Mouse (Mus musculus): Measurements from ENCODE around the gene Crb2.

Gene Crb2

DNA sequence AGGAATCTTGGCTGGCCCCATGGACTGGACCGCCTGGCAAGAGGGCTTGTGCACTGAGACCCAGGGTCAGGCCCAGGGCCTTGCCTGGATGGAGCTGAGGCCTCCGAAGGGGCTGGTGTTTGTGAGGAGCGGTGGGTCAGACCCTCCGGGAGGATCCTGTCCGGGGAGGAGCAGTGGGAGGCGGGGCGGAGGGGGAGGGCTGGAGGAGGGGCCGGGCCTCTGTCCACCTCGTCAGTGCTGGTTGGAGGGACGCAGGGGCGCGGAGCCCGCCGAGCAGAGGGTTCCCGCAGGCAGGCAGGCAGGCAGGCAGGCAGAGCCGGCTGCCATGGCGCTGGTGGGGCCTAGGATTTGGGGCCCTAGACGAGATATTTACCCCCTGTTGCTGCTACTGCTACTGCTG lies at the start of gene Crb2:
Crb2 (plus strand) TSS at position 234 of the 400 bp plus-strand sequence.
- no peak for DNase-seq (ENCODE audit: low spot score in 2 of 2)

- DNase-seq (ENCODE audit: low spot score in 2 of 2): no peak
Observed at GRCm38 (mm10) chr2:37731241-37731801, 44.7 kb upstream of the Crb2 start.

DNA sequence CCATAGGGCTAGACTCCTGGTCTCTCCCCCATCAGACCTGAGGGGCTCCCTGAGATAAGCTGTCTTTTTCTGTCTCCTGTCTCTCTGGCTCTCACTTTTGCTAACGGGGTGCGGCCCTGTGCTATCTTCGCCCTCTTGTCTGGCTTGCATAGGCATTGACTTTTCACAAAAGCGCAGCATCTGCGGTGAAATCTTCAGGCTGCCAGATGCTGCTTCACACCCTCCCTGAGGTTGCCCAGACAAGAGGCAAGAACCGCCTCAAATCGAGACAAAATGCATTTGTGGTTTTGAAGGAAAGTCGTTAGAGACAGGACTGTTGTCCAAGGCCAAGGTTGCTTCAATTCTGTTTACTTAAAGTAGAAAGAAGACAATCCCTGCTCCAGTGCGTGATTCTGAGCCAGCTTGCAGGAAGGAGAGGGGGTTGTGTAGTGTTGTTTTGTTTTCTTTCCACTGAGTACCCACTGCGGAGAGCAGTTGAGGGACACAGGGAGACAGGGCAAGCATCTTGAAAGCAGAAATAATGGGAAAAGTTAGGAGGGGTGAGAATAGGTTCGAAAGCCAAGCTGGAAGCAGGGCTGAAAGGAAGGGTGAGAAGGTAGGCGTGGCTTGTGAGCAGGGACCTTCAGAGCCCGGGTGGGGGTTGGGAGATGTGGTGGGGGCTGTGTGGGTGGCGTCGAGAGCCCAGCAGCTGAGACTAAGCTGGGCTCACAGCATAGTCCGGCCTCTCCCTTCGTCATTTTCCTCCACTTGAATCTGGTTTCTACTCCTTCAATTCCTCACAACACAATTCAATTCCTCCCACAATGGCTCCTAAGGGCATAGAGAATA lies 40.9 kb upstream of the Crb2 start:
- DNase-seq (ENCODE audit: low spot score in 2 of 2): no peak

GRCm38 (mm10) chr2:37735807-37736188 lies 40.3 kb upstream of the Crb2 start:
- DNase-seq (ENCODE audit: low spot score in 2 of 2): no peak

DNA sequence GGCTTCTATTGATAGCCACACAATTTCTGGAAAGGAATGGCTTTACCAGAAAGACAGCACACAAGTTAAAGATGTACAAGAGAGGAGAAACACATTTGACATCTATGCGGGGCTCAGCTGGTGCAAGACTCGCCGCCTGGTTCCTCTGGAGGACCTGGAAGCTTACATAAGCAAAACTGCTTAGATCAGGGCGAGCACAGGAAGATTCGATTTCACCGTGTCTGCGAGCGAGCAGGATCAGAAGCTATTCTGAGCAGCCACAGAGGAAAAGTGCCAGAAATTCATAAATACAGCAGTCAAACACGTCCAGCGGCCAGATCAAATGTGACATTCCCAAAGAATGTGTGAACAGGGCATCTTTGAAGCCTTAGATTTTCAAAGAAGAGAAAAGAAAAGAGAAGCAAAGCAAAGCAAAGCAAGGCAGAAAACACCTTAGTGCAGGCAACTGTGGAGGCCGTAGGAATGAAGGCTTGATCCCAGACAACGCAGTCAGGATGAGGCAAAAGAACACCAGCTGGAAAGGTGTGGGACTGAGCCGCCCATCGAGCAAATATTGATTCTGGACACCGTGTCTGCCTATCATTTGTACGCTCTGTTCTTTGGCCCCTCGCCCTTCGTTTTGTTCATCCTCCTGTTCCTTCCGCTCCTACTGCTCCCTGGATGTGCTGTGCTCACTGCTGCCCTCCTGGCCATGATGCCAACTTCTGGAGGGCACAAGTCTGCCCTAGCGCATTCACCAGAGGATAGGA lies 34.1 kb upstream of the Crb2 start:
- no peak for DNase-seq (ENCODE audit: low spot score in 2 of 2)

DNA sequence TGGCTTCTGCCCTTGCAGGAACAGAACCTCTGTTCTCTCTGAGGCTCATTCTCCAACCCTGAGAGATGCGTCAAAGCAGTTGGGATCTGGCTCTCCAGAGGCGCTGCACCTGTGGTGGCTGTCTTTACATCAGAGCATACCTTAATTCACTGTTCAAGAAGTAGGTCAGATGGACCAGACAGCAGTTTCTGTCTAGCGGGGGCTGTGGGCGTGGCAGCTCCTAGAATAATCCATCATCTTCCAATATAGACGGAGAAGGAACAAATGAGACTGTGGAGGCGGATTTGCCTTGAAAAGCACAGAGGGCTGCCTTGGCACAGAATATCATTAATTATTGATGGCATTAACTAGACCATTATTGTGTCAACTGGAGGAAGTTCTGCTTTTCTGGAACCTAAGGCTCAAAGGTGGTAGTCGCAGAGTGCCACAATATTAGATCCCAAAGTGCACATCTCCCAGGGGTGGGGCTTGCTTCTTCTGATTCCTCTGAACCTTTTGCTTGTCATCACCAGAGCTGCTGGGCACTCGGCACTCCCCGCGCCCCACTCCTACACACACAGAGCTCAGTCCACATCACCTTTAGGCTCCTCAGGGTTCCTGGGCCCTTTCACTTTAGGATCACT lies 31.2 kb upstream of the Crb2 start:
- DNase-seq (ENCODE audit: low spot score in 2 of 2): no peak

GRCm38 (mm10) chr2:37746293-37747049 lies 29.6 kb upstream of the Crb2 start:
- DNase-seq (ENCODE audit: low spot score in 2 of 2): no peak

DNA sequence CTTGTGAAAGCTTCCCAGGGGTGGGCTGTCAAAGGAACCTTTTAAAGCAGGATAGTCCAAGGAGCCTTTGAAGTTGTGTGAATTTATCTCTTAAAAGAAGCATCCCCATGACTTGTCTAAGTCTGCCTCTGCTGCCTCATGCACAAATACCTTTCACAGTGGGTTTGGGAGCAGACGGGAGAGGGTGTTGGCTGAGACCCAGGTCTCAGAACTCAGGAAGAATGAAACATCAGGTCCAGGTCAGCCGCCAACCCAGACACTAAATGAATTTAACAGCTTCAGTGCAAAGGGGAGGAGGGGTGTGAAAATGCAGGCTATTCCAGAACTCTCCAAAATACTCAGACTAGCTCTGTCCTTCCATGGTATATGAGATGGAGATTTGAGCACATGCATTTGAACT lies 28.1 kb upstream of the Crb2 start:
- DNase-seq (ENCODE audit: low spot score in 2 of 2): no peak

DNA sequence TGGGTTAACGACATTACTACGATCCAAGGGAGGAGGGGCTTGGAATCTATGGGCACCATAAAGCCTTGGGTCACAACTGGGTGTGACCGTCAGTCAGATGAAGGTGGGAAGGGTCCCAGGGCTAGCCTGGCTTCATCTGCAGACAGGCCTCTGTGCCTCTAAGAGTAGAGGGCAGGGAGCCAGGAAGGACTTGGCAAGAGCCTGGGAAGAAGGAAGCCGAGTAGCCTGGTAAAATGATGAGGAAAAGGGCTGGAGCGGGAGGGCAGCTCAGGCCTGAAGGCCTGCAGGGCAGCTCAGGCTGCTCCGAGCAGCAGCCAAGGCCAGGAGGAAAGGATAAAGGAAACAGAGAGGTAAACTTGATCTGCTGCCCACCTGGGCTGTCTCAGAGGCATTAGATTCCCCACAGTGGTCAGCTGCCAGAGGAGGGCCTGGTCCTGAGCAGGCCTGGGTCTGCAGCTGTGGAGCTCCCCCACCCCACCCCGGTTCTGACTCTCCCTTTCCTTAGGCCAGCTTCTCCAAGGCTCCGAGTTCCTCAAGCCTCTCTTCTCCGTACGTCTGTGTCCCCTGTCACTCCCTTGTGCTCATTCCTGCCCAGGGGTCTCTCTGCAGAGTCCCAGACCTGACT lies 27.5 kb upstream of the Crb2 start:
- DNase-seq (ENCODE audit: low spot score in 2 of 2): no peak

GRCm38 (mm10) chr2:37749323-37749722 lies 26.7 kb upstream of the Crb2 start:
- DNase-seq (ENCODE audit: low spot score in 2 of 2): no peak

- DNase-seq (ENCODE audit: low spot score in 2 of 2): no peak
Observed at GRCm38 (mm10) chr2:37751114-37751513, 24.9 kb upstream of the Crb2 start.

GRCm38 (mm10) chr2:37756220-37756930 lies 19.7 kb upstream of the Crb2 start:
- DNase-seq (ENCODE audit: low spot score in 2 of 2): no peak

GRCm38 (mm10) chr2:37757016-37757415 lies 19.0 kb upstream of the Crb2 start:
- no peak for DNase-seq (ENCODE audit: low spot score in 2 of 2)

GRCm38 (mm10) chr2:37757784-37758183 lies 18.3 kb upstream of the Crb2 start:
- no peak for DNase-seq (ENCODE audit: low spot score in 2 of 2)

DNA sequence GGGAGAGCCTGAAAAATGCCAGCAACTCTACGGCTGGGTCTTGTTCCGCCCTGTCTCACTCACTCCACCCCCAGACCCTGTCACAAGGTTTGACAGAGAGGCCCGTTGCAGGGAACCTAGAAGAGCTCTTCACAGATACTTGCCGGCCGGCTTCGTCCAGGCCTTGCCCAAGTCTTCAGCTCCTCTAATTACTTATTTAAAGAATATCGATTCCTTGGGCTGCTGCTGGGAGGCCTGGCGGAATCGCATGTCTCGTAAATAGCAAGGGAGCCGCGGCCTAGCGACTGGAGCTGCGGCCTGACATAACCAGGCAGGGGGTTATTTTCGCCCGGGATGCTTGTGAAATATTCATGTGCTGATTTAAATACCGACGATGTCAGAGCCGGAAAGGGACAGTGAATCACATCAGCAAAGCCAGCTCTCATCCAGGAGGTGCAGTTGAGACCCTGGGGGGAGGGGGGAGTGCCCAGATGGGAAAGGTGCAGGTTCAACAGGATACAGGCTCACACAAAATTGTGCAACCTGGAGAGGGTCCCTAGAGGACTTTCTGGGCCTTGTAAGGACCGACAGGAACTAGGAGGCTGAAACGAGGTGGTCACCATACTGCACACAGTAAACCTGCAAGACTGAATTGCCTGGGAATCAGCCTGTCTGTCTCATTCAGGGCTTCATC lies 17.6 kb upstream of the Crb2 start:
- no peak for DNase-seq (ENCODE audit: low spot score in 2 of 2)

- no peak for DNase-seq (ENCODE audit: low spot score in 2 of 2)
Observed at GRCm38 (mm10) chr2:37760633-37761032, 15.4 kb upstream of the Crb2 start.

GRCm38 (mm10) chr2:37763638-37764037 lies 12.4 kb upstream of the Crb2 start:
- DNase-seq (ENCODE audit: low spot score in 2 of 2): no peak

GRCm38 (mm10) chr2:37764514-37764913 lies 11.5 kb upstream of the Crb2 start:
- DNase-seq (ENCODE audit: low spot score in 2 of 2): no peak

DNA sequence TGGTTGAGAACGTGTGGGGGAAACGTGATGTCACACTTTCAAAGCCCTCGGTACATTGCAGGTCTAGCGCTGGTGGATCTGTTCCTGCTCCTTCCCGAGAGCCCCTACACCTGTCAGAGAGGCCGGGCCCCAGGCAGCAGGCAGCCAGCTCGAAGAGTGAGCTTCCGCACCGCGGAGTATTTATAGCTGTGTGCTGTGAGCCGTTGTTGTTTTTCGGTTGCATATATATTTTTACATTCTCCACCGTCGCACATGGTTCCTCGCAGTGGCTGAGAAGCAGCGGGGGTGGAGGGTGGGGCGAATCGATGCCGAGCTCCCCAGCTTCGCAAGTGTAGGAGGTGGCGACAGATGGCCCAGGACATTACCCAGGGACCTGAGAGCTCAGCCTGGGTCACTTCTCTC lies 11.0 kb upstream of the Crb2 start:
- DNase-seq (ENCODE audit: low spot score in 2 of 2): no peak
